Mouse (Mus musculus) 3134 (cell line): Measurements from ENCODE around the gene Fzd4.

Experiments
- DNase-seq: peaks from one replicate; pipeline ENCODE4 v3.0.0-alpha.2; 2011; ENCODE audit warnings: low spot score; ENCODE audit not compliant: insufficient read length; ENCODE audit errors: extremely low read depth

Fzd4 gene

GRCm38 (mm10) chr7:89400721-89401120, 3.4 kb upstream of the Fzd4 start:
- no peak for DNase-seq

GRCm38 (mm10) chr7:89401136-89401858, 2.9 kb upstream of the Fzd4 start:
- no peak for DNase-seq

- no peak for DNase-seq
These were observed 2.2 kb upstream of the Fzd4 start for GRCm38 (mm10) chr7:89401936-89402335.

DNA sequence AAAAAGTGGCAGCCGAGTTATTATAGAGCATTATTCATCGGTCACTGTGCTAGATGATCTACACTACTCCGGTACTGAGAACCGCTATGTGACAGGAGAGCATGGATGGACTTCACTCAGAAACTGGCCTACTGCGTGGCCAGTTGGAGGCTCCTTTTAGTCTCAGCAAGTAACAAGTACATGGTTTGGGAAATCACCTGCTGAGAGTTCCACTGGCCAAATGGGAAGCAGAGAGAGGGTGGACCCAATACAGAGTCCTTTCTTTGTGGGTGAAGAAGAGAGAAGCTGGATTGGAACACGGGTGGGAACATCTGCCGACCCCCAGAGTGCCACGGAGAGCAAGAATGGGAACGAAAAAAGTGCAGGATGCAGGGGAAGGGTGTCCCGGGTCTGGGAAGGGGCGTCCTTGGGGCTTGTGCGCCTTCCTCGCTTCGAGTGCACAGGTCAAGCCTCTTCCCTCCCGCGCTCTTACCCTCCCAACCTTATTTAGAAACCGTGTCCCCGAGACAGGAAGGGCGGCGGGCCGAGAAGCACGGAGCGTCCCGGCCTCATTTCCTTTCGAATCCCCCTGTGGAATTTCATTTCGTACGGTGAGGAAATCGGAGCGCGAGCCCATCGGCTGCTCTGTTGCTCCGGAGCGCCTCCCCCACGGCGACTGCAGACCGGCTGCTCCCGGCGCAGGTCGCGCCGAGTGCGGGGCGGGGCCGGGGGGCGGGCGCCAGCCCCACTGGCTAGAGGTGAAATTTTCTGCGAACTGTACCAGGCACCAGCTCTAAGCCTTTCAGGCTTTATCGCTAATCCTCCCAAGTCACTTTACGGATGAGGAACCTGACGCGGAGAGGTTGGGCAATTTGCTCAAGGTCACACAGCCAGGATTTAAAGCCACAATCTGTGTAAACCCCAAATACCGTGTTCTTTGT, 842 bp upstream of the Fzd4 start:
- peak; percentile 73 for DNase-seq

GRCm38 (mm10) chr7:89404734-89405440, 732 bp downstream of the Fzd4 start:
- DNase-seq = no peak

DNA sequence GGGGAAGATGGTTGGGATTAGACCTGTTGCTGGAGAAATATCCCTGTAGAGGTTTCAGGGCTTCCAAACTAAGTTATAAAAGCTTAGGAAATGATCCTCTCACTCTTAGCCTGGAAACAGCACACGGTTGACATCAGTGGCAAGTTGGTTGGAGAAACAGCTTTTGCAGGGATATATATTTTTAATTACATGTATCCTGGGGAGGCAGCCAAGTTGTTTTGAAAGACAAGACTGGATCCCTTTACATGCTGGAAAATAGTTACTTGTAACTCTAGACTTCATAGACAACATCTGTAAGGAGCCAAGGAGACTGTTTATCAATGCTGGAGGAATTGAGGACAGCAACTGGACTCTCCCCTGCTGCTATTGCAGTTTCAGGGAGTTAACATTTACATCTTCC, 1.9 kb downstream of the Fzd4 start:
- DNase-seq = no peak

DNA sequence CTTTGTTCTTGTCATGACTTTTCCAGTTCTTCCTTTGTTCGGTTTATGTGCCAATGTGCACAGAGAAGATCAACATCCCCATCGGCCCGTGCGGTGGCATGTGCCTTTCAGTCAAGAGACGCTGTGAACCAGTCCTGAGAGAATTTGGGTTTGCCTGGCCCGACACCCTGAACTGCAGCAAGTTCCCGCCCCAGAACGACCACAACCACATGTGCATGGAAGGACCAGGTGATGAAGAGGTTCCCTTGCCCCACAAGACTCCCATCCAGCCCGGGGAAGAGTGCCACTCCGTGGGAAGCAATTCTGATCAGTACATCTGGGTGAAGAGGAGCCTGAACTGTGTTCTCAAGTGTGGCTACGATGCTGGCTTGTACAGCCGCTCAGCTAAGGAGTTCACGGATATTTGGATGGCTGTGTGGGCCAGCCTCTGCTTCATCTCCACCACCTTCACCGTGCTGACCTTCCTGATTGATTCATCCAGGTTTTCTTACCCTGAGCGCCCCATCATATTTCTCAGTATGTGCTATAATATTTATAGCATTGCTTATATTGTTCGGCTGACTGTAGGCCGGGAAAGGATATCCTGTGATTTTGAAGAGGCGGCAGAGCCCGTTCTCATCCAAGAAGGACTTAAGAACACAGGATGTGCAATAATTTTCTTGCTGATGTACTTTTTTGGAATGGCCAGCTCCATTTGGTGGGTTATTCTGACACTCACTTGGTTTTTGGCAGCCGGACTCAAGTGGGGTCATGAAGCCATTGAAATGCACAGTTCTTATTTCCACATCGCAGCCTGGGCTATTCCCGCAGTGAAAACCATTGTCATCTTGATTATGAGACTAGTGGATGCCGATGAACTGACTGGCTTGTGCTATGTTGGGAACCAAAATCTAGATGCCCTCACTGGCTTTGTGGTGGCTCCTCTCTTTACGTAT, 3.1 kb downstream of the Fzd4 start:
- no peak for DNase-seq

- DNase-seq = no peak
These were observed 6.1 kb downstream of the Fzd4 start for GRCm38 (mm10) chr7:89410294-89410693.

GRCm38 (mm10) chr7:89411346-89411745, 7.2 kb downstream of the Fzd4 start:
- DNase-seq = no peak

DNA sequence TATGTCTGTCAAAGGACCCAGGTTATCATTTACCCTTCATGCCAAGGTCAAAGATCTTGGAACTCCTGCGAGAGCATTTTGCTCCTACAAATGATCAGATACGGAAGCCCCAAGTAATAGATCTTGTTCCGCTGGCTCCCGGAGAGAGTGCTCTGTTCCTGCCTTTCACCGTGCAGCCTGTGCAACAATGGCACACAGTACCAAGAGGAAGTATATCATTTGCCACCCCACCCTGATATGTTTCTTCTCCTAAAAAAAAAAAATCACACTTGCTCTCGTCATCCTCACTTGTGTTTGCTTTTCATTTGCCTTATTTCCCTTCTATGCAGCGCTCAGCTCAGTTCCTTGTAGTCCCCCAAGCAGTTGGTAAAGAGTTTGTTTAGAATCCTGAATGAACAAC, 7.9 kb downstream of the Fzd4 start:
- no peak for DNase-seq

- no peak for DNase-seq
These were observed 11.9 kb downstream of the Fzd4 start for GRCm38 (mm10) chr7:89416027-89416426.

- no peak for DNase-seq
These were observed 13.6 kb downstream of the Fzd4 start for GRCm38 (mm10) chr7:89417707-89418106.

GRCm38 (mm10) chr7:89418127-89418653, 14.0 kb downstream of the Fzd4 start:
- no peak for DNase-seq

- no peak for DNase-seq
These were observed 14.9 kb downstream of the Fzd4 start for GRCm38 (mm10) chr7:89418917-89419679.

- DNase-seq = no peak
These were observed 17.1 kb downstream of the Fzd4 start for GRCm38 (mm10) chr7:89421294-89421693.

- DNase-seq = no peak
These were observed 18.5 kb downstream of the Fzd4 start for GRCm38 (mm10) chr7:89422650-89423049.

DNA sequence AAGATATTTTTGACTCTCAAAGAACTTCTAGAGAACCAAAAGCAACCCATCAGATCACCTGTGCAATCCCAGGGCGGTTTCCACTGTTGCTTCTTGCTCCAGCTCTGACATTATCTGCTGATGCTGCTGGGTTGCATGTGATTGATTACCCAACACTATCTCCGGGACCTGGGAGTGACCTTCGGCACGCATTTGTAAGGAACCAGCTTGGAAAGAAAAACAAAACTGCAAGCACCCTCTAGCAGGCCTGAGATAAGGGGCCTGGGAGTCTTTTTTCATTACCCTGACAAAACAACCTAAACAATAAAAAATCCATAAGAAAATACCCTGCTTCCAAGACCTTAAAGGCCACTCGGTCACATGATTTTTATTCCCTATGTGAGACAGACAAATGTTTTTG, 19.0 kb downstream of the Fzd4 start:
- no peak for DNase-seq

DNA sequence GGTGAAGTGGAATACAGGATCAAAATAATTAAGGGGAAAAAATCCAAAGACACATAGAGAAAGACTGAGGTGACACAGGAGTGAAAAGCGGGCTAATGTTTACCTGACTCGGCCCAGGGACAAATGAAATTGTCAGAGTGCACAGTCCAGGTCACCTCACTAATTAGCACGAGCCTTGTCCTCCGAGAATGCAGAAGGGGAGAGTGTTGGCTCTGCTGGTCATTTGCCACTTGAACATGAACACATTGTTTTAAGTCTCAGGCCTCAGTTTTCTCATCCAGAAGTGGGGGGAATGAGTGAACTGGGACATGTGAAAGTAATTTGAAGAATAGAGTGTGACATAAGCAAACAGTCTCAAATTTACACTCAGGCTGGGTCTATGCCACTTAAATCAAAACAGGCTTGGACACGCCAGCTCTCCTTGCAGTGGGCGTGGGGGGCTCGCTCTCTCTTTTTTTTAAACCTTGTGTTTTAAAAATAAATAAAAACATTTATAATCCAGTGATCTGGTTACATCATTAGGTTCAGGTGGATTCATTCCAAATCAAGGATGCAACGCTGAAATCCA, 19.6 kb downstream of the Fzd4 start:
- no peak for DNase-seq

- no peak for DNase-seq
These were observed 20.5 kb downstream of the Fzd4 start for GRCm38 (mm10) chr7:89424659-89425058.
